Comparison of ENCODE assay signal across 14 mouse cellular contexts in the genomic region with DNA sequence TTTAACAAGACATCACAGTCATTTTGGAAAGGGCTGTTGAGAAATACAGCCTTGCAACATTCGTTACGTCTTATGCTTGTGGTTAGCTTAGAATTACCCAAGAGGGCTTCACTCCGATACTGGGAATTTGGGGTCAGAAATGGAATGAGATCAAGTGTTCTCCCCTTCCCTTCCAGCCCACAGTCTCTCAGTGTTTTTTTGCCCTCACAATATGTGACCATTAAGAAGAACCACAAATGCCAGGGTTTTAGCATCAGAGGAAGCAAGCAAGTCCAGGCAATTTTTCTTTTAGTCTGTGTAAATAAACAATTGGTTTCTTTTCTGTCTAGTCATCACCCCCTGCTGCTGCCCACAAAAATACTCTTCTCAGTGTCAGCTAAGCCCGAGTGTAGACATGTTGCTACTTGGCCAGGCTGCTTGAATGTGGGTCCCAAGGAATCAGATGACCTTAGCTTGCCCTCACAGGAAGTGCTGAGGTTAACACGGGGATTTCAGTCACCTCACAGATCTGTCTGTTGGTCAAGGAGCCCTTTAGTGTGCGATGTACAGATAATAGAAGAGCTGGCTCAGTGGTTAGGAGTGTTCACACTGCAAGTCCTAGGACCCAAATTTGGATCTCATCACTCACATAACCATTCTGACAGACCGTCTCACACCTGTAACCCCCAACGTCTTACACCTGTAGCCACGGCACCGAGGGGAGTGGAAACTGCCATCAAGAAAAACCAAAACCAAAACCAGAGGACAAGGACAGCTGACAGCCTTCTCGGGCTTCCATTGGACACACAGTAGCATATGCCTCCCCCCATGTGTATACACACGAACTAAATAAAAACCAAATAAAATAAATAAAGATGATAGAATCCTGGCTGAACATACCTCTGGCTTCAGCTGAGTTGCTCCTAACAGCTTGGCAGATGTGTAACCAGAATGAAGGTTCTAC.
DNase-seq lines count a peak whose midpoint lies in the region; ATAC-seq and TF ChIP-seq lines count a peak whose summit lies in the region.
"Had no signal": no experiment of that assay in that cellular context is flagged by ENCODE, and none has a peak within 500 bp of the region (broad histone marks: within the 10 kb centered on the region; RNA-seq: fewer than 3 reads in every experiment).

No protein-coding gene starts in this region.

- H3K4me1 ChIP-seq in lung, adult 2 months (ENCODE audit: control insufficient read depth, insufficient read depth, low read length), result no peaks in the 10 kb centered on the region
- H3K4me1 ChIP-seq in hindbrain, embryonic 10.5 days (replicated peaks), result no peaks in the 10 kb centered on the region
- H3K4me1 ChIP-seq: heart, embryonic 10.5 days had no signal

- DNase-seq in embryo, embryonic 9.5 days (ENCODE audit: extremely low spot score), result peak; percentile 5
- DNase-seq in embryo, embryonic 10.5 days (ENCODE audit: low spot score), result no peak
- peak; percentile 62 for DNase-seq in lung, postnatal 36 days
- no peak for DNase-seq in lung, adult 2 months
- no peak for DNase-seq in frontal cortex, postnatal 10 days (ENCODE audit: low spot score in 2 of 2)
- DNase-seq in hindbrain, embryonic 10.5 days (ENCODE audit: low spot score), result no peak
- DNase-seq in left cerebral cortex, adult 8-10 months (ENCODE audit: low spot score in 2 of 2), result no peak
- DNase-seq: B cell, adult 2 months; heart, postnatal 4 days; spleen, adult 18-20 months had no signal

- no peak for TF ChIP-seq CTCF in lung, adult 2 months (IDR thresholded peaks at IDR 0.05; ENCODE audit: insufficient read depth, low read length)

- no peak for TF ChIP-seq POLR2A in lung, adult 2 months (IDR thresholded peaks at IDR 0.05; ENCODE audit: borderline replicate concordance, extremely low read depth, low read depth, low read length)

- no peaks in the 10 kb centered on the region for H3K9me3 ChIP-seq in hindbrain, embryonic 10.5 days
- H3K9me3 ChIP-seq: heart, embryonic 10.5 days had no signal

- ATAC-seq in granulocyte monocyte progenitor cell, adult 5-6 weeks (replicated peaks; ENCODE audit: poor library complexity, severe bottlenecking), result peak; percentile 88
- ATAC-seq: intestine, postnatal 0 days had no signal

- H3K27ac ChIP-seq in hindbrain, embryonic 10.5 days, result no peak overlapping the region
- H3K27ac ChIP-seq: heart, embryonic 10.5 days; liver, embryonic 14.5 days had no signal

- H3K4me3 ChIP-seq in lung, adult 2 months (replicated peaks; ENCODE audit: extremely low read depth, low read depth, low read length), result no peak overlapping the region
- H3K4me3 ChIP-seq in hindbrain, embryonic 10.5 days, result no peak overlapping the region
- H3K4me3 ChIP-seq: heart, embryonic 10.5 days had no signal

- H3K27me3 ChIP-seq in hindbrain, embryonic 10.5 days (ENCODE audit: insufficient read depth, poor library complexity, severe bottlenecking), result no peaks in the 10 kb centered on the region

- WGBS in lung, adult 2 months, result 52% methylated on average over 12 of the region's 12 CpGs
- WGBS in hindbrain, embryonic 10.5 days, result 73% methylated on average over 12 of the region's 12 CpGs

- H3K36me3 ChIP-seq in hindbrain, embryonic 10.5 days, result no peaks in the 10 kb centered on the region
- H3K36me3 ChIP-seq: heart, embryonic 10.5 days had no signal

Comparison
In these comparisons a context has a peak if more than half of its experiments do, and no peak if none do; other contexts are left out.
1. DNase-seq: peak in embryo, embryonic 9.5 days (single experiment) and lung, postnatal 36 days (single experiment); none in embryo, embryonic 10.5 days (single experiment), lung, adult 2 months (single experiment), frontal cortex, postnatal 10 days (0 of 2), hindbrain, embryonic 10.5 days (single experiment) and left cerebral cortex, adult 8-10 months (0 of 2).